Mouse (Mus musculus) midbrain, embryonic 14.5 days (tissue): Measurements from ENCODE around the gene Zmynd15. TPM values are rescaled to one million over a fixed set of nuclear protein-coding genes. Genes with fewer than 3 reads are reported as not detected.

Experiments used
- ATAC-seq: fragments of 200-750 bp; cut with Nextera tagmentation; 2 replicates; pipeline ENCODE4 v1.8.0; 2017; ENCODE audit warnings: moderate number of reproducible peaks, moderate library complexity; ENCODE audit not compliant: low FRiP score, low TSS enrichment
- DNase-seq: peaks from one replicate; pipeline ENCODE4 v3.0.0-alpha.2; 2015
- H3K27ac ChIP-seq: fragments of 300-500 bp; sonication (generic); replicated peaks from 2 replicates; pipeline ENCODE4 v1.5.1; 2014; ENCODE audit warnings: mild to moderate bottlenecking, low read depth, low read length, moderate library complexity
- H3K27me3 ChIP-seq: fragments of 300-500 bp; sonication (generic); 2 replicates; pipeline ENCODE4 v1.6.1; 2014; ENCODE audit warnings: low read length, control low read depth, mixed read lengths; ENCODE audit not compliant: control insufficient read depth, insufficient read depth
- H3K36me3 ChIP-seq: fragments of 300-500 bp; sonication (generic); 2 replicates; pipeline ENCODE4 v1.6.1; 2014; ENCODE audit warnings: low read length, control low read depth; ENCODE audit not compliant: control insufficient read depth, insufficient read depth
- H3K4me1 ChIP-seq: fragments of 300-500 bp; sonication (generic); 2 replicates; pipeline ENCODE4 v1.6.1; 2014; ENCODE audit warnings: mild to moderate bottlenecking, antibody characterized with exemption, low read length, control low read depth; ENCODE audit not compliant: control insufficient read depth, insufficient read depth
- H3K4me2 ChIP-seq: fragments of 300-500 bp; sonication (generic); 2 replicates; pipeline ENCODE4 v1.6.1; 2014; ENCODE audit warnings: mild to moderate bottlenecking, low read length, moderate library complexity
- H3K4me3 ChIP-seq: fragments of 300-500 bp; sonication (generic); replicated peaks from 2 replicates; pipeline ENCODE4 v1.5.1; 2014; ENCODE audit warnings: low read depth, low read length
- H3K9ac ChIP-seq: fragments of 300-500 bp; sonication (generic); replicated peaks from 2 replicates; pipeline ENCODE4 v1.6.1; 2014; ENCODE audit warnings: mild to moderate bottlenecking, low read length, moderate library complexity
- H3K9me3 ChIP-seq: fragments of 300-500 bp; sonication (generic); 2 replicates; pipeline ENCODE4 v1.6.1; 2016; ENCODE audit warnings: low read length, control low read depth, mixed read lengths; ENCODE audit not compliant: control insufficient read depth
- WGBS: fragments of 180-500 bp; shearing (Covaris S2); extraction: QIAGEN DNeasy Blood & Tissue Kit; methylation state at CpG from one replicate; pipeline ENCODE4 v1.1.7; 2014; 5-methylcytosine and 5-hydroxymethylcytosine counted together
- polyA plus RNA-seq: library from polyadenylated mRNA; unstranded; fragments of >200 nt; fragmentation: Nextera tagmentation; extraction: Ambion mirVana; gene quantifications from 2 replicates; pipeline ENCODE4 v1.2.1, GENCODE M21; 2014

Gene Zmynd15
- polyA plus RNA-seq, 1 experiment from 2014 or later, result 0.24 TPM

DNA sequence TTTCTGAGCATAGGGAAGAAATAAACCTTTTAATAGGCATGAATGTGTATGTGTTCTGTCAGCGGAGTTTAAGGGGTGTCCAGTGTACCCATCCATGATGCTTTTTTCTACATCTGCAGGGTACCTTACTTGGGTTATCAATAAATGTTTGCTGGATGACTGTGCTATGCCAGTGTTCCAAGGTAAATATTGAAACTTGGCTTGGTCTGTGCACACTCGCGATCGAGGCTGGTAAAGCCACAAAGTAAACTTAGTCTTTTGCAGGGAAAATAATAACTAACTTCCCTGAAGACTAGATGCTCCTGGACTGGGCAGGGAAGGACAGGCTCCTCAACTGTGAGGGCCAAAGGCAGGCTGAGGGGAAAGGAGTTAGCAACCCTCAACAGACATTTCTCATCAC is 18.6 kb upstream of the Zmynd15 start:
- H3K9ac ChIP-seq, result no peak overlapping the region
- H3K27ac ChIP-seq, result no peak overlapping the region
- no peaks in the 10 kb centered on the region for H3K9me3 ChIP-seq
- no peak overlapping the region for H3K4me2 ChIP-seq
- DNase-seq (no peak), ATAC-seq (no peak)
- 96% methylated on average over 4 of the region's 4 CpGs for WGBS
- no peaks in the 10 kb centered on the region for H3K27me3 ChIP-seq
- peaks cover 59% of the 10 kb centered on the region for H3K36me3 ChIP-seq
- H3K4me3 ChIP-seq, result no peak overlapping the region
- H3K4me1 ChIP-seq, result no peaks in the 10 kb centered on the region

- Histone ChIP-seq H3K4me1 (no peaks in the 10 kb centered on the region), H3K4me2 (no peak overlapping the region), H3K9ac (no peak overlapping the region), H3K9me3 (no peaks in the 10 kb centered on the region), H3K36me3 (peaks cover 47% of the 10 kb centered on the region), H3K27me3 (no peaks in the 10 kb centered on the region), H3K4me3 (no peak overlapping the region), H3K27ac (no peak overlapping the region)
- 93% methylated on average over 7 of the region's 7 CpGs for WGBS
- DNase-seq (no peak), ATAC-seq (no peak)
Observed at GRCm38 (mm10) chr11:70441882-70442281, 17.4 kb upstream of the Zmynd15 start.

- DNase-seq, result no peak
- no peaks in the 10 kb centered on the region for H3K27me3 ChIP-seq
- no peak for ATAC-seq
- H3K4me1 ChIP-seq, result no peaks in the 10 kb centered on the region
- no peak overlapping the region for H3K4me3 ChIP-seq
- peaks cover 26% of the 10 kb centered on the region for H3K36me3 ChIP-seq
- 87% methylated on average over 3 of the region's 3 CpGs for WGBS
- no peaks in the 10 kb centered on the region for H3K9me3 ChIP-seq
- H3K4me2 ChIP-seq, result no peak overlapping the region
- H3K27ac ChIP-seq, result no peak overlapping the region
- no peak overlapping the region for H3K9ac ChIP-seq
Observed at GRCm38 (mm10) chr11:70443964-70444363, 15.3 kb upstream of the Zmynd15 start.

DNA sequence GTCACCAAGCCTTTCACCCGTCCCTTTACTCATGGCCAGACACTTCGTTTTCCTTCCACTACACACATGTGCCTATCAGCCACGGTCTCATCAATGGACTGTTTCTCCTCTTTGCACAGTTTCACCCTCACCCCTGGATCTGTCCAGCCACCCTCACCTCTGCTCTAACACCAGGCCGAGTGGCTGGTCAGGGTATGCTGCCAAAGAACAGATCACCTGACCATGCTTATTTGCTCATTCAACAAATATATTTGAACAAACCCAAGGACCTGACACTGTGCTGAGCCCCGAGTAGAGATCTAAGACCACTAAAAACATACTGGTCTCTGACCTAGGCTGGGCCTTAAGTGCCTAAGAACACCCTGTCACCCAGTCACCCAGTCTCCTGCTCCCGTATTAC is 14.6 kb upstream of the Zmynd15 start:
- WGBS, result 82% methylated on average over 6 of the region's 6 CpGs
- no peak overlapping the region for H3K27ac ChIP-seq
- H3K9ac ChIP-seq, result no peak overlapping the region
- no peak overlapping the region for H3K4me2 ChIP-seq
- no peaks in the 10 kb centered on the region for H3K27me3 ChIP-seq
- no peak for ATAC-seq
- H3K4me1 ChIP-seq, result no peaks in the 10 kb centered on the region
- no peak overlapping the region for H3K4me3 ChIP-seq
- H3K9me3 ChIP-seq, result no peaks in the 10 kb centered on the region
- no peak for DNase-seq
- H3K36me3 ChIP-seq, result peaks cover 19% of the 10 kb centered on the region

GRCm38 (mm10) chr11:70446756-70447155 is 12.5 kb upstream of the Zmynd15 start:
- no peak overlapping the region for H3K4me2 ChIP-seq
- no peak overlapping the region for H3K4me3 ChIP-seq
- no peaks in the 10 kb centered on the region for H3K27me3 ChIP-seq
- ATAC-seq, result no peak
- no peak overlapping the region for H3K9ac ChIP-seq
- H3K36me3 ChIP-seq, result 0 out of 2 replicates have a peak, but pooled peaks cover 6% of the 10 kb centered on the region
- H3K9me3 ChIP-seq, result no peaks in the 10 kb centered on the region
- 51% methylated on average over 3 of the region's 3 CpGs for WGBS
- H3K4me1 ChIP-seq, result 0 out of 2 replicates have a peak, but pooled peaks cover 5% of the 10 kb centered on the region
- no peak for DNase-seq
- H3K27ac ChIP-seq, result no peak overlapping the region

DNA sequence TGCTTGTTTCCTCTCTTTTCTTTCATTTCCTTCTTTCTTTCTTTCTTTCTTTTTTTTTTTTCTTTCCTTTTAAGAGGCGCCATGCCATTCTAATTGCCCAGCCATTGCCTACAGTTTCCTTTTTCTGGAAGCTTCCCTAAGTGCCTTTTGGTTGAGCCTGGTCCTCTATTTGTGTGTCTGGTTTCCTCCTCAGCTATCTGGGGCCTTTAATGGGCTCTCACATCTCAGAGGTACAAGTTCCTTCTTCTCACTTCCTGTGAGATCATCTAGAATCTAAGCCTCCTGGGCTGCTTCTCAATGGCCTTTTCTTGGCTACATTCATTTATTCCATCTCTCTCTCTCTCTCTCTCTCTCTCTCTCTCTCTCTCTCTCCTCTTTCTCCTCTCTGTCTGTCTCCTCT is 11.9 kb upstream of the Zmynd15 start:
- Histone ChIP-seq H3K27me3 (no peaks in the 10 kb centered on the region), H3K4me3 (no peak overlapping the region), H3K4me2 (no peak overlapping the region), H3K9me3 (no peaks in the 10 kb centered on the region), H3K27ac (no peak overlapping the region), H3K9ac (no peak overlapping the region), H3K4me1 (peaks cover 7% of the 10 kb centered on the region; the same call in 1 of the 2 replicates), H3K36me3 (no peaks in the 10 kb centered on the region)
- ATAC-seq, result no peak
- WGBS, result 92% methylated on average over 1 of the region's 1 CpGs
- DNase-seq, result no peak

- no peak overlapping the region for H3K4me3 ChIP-seq
- H3K9me3 ChIP-seq, result no peaks in the 10 kb centered on the region
- no peak overlapping the region for H3K27ac ChIP-seq
- 81% methylated on average over 2 of the region's 2 CpGs for WGBS
- H3K36me3 ChIP-seq, result no peaks in the 10 kb centered on the region
- DNase-seq (no peak), ATAC-seq (no peak)
- no peaks in the 10 kb centered on the region for H3K27me3 ChIP-seq
- H3K4me2 ChIP-seq, result no peak overlapping the region
- H3K4me1 ChIP-seq, result peaks cover 21% of the 10 kb centered on the region; the same call in 1 of the 2 replicates
- no peak overlapping the region for H3K9ac ChIP-seq
Observed at GRCm38 (mm10) chr11:70450926-70451325, 8.3 kb upstream of the Zmynd15 start.

- peaks cover 21% of the 10 kb centered on the region; the same call in 1 of the 2 replicates for H3K4me1 ChIP-seq
- no peaks in the 10 kb centered on the region for H3K27me3 ChIP-seq
- peak within 1 kb of the TSS; percentile 77 for H3K9ac ChIP-seq
- H3K9me3 ChIP-seq, result no peaks in the 10 kb centered on the region
- ATAC-seq, result peak; percentile 95
- peak within 1 kb of the TSS; percentile 66 for H3K4me3 ChIP-seq
- H3K27ac ChIP-seq, result peak within 1 kb of the TSS; percentile 97
- no peaks in the 10 kb centered on the region for H3K36me3 ChIP-seq
- peak within 1 kb of the TSS; percentile 56 for H3K4me2 ChIP-seq
- peak; percentile 97 for DNase-seq
- WGBS, result under 1% methylated on average over 46 of the region's 46 CpGs
Observed at GRCm38 (mm10) chr11:70451797-70452498, 7.3 kb upstream of the Zmynd15 start, which contains the start of gene Med11. Gene Med11, plus strand, starts transcription at chr11:70451919.
